Mouse (Mus musculus): ENCODE data around the gene Fcgr4.

Fcgr4 gene

DNA sequence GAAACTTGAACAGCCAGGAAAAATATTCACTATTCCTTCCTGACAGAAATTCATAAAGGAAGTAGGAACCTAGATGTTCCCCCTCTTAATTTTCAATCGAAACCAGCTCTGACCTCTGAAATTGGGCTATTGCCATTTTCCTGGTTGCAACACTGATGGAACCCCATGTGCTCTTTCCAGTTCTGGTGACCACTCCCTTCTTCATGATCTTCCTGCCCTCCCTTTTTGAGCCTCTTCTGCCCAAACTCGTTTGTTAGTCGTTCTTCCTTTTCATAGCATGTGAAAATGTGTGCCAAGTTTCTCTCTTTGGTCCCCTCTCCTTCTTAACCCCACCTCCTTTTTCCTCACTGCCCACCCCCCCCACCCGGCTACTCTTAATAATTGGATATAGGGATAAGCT is 7.0 kb upstream of the Fcgr4 start:
- DNase-seq (ENCODE audit: low spot score), result no peak

DNA sequence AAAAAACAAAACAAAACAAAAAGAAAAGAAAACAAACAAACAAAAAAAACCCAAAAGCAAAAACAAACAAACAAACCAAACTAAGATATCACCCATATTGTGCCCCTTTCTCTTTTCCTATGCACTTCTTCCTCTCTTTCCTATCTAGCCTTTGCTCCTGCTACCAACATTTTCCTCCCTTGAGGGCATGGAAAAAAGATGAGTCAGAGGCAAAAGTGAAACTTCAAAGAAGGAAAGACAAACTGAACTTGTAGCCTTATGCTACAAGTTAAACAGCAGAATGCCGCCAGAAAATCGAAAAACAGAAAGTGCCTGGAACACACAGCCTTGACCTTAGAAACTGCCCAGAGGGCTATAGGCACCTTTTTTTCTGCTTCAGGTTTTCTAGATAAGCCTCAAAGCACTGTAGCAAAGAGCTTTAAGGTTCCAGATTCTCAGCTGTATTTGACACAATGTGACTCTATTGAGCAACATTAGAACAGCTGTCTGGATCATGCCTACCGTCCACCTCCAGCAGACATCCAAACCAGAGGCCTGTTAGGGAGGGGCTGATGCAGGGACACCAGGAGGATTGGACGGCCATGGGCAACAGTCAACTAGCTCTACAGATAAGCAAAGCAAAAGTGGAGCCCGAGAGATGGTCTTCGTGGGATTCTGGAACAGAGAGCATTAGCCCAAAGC is 1.9 kb upstream of the Fcgr4 start:
- DNase-seq (ENCODE audit: low spot score), result no peak

DNA sequence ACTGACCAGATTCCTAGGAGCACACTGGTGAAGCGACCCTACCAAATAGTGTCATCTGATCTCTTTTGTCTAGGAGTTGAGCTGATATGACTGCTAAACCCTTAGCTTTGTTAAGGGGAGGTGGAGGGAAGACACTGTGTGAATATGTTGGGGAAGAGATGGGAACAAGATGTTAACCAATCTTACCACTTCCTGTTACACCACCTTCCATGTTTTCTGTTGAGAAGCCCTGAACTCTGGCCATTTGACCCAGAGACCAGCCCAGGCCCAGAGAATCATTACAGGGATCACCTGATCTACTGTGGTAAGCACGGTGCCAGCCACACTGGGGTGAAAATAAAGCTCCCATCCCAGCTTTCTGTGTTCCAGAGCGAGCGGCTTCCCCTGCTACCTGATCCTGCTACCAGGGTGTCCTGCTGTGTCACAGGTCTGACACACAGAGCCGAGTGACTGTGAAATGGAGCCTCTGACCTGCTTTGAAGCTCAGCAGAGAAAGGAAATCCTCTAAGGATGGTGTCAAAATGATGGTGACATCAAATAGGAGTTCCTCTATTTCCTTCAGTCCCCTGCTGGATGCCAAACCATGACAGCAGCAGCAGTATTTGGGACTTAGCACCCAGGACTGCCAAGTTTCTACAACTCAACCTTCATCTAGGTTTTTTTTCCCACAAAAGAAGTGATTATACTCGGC is 1.1 kb upstream of the Fcgr4 start:
- DNase-seq (ENCODE audit: low spot score), result no peak

DNA sequence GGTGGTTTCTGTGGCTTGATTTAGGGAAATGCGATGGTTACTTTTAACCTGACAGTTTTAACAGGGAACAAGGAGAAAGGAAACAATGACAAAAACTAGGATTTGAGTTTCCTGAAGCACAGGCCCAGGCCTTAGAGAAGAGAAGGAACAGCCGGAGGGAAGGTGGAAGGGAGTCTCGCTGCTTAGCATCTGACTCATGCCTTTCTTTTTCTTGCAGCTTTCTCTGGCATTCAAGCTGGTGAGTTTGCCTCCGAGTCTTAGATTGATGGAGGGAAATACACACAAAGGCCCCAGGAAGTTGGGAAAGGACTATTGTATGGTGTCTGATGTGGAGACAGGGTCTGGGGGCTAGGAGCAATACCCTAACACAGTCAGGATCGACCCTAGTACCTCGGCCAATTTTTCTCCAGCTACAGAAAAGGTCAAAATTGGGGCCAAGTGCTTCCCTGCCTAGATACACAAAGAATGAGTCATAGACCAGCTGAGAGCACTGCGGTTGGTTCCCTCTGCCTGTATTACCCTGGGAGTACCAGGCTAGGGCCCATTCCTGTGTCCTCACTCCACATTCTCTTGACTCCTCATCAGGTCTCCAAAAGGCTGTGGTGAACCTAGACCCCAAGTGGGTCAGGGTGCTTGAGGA is 711 bp downstream of the Fcgr4 start:
- no peak for DNase-seq (ENCODE audit: low spot score)

DNA sequence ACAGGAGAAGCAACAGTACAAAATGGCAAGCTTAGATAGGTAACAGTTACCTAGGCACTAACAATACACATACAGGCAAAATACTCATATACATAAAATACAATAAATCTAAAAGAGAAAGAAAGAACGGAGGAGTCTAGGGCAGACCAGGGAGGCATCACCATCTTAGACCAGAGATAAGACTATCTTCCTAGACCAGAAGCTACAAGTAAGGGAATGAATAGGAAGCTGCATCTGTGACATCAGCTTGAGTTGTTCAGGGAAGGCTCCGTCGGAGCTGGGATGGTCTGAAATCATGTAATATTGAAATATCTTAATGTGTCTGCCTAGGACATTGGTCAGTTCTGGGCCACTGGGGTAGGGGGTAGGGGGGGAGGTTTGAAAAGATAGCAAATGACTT is 13.0 kb downstream of the Fcgr4 start:
- DNase-seq (ENCODE audit: low spot score), result no peak

DNA sequence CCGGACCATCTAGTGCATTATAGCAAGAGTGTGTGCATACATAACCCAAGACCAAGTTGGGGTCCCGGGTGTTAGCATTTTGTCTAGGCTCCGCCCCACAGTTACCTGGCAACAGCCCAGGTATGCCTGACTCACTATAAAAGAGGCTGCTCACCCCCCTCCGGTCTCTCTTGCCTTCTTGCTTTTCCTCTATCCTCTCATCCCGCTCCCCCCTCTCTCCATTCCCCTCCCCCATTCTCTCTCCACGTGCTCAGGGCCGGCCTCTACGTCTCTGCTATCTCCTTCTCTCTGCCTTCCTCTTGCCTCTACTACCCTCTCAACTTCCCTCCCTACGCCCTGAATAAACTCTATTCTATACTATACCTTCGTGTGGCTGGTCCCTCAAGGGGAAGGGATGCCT is 14.0 kb downstream of the Fcgr4 start:
- no peak for DNase-seq (ENCODE audit: low spot score)

DNA sequence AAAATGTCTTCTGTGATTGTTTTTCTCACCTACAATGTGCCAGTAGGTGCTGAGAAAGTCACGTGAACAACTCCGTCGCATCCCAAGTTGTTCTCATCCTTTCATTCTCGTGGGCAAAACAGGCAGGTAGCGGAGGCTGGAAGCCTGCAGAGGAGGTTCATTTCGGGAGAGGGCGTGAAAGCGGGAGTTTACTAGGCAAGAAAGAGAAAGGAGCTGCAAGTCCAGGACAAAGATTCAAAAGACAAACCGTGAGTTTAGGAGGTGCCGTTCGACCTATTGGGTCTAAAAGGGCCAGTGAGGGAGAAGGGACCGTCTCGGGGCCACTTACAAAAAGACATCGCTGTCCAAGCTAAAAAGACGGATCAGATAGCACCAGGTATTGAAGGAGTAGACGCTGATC is 14.5 kb downstream of the Fcgr4 start:
- no peak for DNase-seq (ENCODE audit: low spot score)

DNA sequence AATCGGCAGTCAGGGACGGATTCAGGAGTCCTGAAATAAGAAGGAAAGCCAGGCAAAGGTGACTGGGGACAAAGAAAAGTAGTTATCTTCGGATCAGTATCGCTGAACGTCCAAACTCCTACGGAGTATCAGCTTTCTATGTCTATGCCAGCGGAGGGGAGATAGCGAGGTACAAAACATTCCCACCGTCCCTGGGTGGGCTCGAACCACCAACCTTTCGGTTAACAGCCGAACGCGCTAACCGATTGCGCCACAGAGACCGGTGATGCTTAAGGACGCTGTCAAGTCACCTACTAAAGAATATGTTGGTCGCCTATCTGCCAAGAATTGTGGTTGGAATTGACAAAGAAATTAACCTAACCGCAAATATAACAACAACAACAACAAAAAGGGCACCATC is 15.0 kb downstream of the Fcgr4 start:
- DNase-seq (ENCODE audit: low spot score), result peak; percentile 76

DNA sequence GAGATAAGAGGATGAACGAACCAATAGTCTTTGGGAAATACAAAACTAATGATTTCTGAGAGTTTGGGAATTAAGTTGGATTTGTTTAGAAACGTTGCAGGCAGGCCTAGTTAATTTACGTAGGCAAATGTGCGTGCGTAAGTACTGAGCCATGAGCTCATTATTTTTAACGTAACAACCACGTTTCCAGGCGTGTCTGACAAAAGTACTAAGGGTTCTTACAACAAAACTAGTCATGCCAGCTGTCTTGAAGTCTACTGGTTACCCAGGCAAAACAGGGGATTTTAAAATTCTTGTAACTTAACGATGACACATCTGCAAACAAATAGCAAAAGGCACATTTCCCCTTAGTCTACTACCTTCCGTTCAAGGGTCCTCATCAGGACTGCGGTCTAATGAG is 15.5 kb downstream of the Fcgr4 start:
- no peak for DNase-seq (ENCODE audit: low spot score)

DNA sequence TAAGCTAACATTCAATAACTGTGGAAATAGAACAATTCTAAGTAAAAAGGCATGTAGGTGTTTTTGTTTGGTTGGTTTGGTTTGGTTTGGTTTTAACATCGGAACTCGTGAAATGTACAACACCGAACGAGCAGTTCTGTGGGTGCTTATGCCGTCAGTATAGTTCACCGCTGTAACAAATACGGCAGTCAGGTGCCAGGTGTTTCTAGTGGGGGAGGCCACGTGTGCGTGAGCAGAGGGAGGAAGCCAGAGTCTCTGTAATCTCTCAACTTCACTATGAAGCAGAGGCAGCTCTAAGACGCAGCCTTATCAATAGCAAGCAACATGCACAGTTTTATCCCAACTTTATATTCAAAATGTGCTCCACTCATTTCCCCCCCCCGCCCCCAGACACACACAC is 16.9 kb downstream of the Fcgr4 start:
- no peak for DNase-seq (ENCODE audit: low spot score)

DNA sequence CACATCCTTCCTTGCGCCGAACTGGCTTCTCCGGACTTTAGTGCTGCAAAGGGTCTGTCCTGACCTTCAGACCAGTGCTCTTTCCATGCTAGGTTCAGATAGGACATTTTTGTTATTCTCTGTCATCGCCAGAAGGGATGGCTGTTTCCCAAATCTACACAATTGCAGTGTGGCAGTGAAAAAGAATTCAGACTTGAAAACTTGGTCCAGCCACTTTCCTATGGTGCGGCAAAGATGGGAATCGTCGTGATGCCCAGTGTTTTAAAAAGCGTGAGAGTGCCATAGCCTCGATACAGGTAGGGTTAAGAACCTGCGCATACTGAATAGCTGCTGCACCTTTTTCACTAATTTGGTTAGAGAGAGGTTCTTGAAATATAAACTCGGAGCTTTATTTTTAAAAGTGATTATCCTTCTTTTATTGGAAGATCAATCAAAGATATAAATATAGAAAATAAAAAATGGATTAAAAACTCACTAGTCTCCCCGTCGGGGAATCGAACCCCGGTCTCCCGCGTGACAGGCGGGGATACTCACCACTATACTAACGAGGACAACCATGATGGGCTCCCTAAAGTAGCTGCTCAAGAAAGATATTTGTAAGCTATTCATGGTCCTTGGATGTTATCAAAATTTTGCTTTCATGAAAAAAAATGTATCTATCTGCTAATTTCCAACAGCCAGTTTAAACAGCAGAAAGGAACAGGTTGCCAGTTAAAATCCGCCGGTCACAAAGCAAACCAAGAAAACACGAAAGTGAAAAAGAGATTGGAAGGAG is 18.0 kb downstream of the Fcgr4 start:
- DNase-seq (ENCODE audit: low spot score), result peak; percentile 17

DNA sequence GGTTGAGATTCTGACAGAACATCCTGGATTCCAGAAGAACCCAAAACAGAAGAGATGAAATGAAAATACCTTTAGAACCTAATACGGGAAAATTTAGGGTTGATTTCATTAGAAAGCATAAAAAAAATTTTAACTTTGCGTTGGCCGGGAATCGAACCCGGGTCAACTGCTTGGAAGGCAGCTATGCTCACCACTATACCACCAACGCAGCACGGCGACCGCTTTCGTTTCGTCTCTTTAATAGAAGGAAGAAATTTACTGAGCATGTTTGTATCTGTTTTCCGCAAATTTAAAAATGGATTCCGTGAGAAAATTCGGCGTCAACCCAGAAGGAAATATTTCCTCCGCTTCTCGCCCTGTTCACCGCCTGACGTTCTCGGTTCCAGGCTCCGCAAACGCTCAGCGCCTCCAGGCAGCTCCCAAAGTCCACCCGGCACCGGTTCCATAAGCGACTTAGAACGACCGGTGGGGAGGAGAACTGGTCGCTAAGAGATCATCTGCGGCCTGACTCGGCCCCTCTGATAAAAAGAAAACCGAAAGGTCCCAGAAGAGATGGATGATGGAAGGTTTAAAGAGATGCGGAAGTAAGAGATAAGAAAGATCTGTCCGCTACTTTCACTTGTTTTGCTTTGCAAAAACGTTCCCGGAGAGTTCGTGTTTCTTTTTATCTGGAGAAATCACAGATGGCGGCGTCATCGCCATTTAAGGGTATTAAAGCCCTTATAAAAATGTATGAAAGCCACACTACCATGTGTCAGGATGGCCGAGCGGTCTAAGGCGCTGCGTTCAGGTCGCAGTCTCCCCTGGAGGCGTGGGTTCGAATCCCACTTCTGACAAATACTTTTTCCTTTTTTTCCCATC is 19.4 kb downstream of the Fcgr4 start:
- DNase-seq (ENCODE audit: low spot score), result peak; percentile 79

DNA sequence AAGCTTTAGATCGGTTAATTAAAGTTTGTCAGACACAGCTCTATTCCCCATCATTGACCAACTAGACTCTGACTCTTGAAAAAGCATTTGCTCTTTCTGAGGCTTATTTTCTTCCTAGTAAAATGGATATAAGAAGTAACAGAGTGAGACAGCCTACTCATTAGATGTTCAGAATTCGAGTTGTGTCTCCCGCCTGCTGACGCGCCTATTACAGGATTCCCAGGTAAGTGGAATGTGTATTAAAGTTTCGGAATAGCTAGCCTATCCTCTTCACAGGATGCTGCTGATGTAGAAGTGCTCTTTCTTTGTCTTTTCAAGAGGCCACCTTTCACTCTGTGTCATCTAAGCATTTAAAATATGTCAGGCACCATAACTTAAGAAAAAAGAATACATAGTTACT is 20.4 kb downstream of the Fcgr4 start:
- DNase-seq (ENCODE audit: low spot score), result no peak

DNA sequence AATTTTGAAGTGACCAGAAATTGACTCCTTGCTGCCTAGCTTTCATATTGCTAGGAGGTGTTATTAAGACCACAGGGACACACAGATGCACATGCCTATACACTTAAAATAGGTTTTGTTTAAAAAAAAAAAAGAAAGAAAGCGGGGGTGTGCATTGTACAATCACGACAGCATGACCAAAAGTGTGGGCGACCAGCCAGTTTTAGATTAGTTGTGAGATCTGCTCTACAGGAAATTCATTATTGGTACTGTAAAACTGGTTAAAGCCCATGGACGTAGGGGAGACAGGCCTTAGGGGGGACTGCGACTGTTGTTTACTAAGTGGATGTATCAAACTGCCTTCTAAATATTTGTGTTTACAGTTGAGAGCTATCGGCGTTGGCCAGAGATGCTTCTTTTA is 21.2 kb downstream of the Fcgr4 start:
- no peak for DNase-seq (ENCODE audit: low spot score)

DNA sequence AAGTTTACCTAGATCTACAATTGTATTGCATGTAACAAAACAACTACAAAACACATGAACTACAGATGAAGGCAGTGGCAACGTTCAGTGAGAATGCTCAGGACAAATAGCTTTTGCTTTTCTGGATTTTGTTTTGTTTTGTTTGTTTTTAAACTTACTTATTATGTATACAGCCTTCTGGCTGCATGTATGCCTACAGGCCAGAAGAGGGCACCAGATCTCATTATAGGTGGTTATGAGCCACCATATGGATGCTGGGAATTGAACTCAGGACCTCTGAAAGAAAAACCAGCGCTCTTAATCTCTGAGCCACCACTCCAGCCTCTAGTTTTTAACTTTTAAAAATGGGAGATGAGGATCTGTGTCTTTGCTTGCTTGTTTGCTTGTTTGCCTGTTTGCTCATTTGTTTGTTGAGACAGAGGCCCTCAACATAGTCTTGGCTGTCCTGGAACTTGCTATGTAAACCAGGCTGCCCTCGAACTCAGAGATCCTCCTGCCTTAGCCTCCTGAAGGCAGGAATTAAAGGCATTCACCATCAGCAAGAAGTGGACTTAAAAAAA is 25.0 kb downstream of the Fcgr4 start:
- no peak for DNase-seq (ENCODE audit: low spot score)

DNA sequence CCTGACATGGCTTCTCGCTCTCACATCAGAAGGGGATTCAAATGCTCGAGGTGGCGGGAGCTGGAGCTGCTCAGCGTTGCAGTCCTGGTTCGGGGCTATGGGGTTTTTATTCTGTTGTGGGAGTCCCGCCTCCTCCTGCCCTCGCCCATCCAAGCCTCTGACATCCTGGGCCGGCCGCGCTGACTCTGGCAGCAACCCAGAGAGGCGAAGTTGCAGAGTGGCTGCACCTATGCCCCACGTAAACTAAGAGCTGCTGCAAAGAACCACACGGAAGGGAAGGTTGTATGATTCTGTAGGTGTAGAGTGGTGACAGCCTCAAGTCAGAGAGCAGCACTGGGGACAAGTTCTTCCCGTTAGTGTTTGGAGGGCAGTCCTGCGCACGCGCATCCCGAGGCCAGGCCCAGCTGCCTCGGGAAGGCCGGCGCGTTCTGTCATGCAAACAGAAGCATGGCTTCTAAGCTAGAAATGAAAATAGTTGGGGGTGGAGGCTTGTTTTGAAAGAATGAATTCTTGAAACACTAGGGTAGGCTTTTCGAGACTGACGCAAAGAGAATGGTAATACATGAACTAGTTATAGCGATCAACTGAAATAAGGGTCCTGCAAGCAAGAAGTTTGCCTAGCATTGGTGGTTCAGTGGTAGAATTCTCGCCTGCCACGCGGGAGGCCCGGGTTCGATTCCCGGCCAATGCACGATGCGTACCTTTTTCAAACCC is 25.8 kb downstream of the Fcgr4 start:
- peak; percentile 76 for DNase-seq (ENCODE audit: low spot score)

DNA sequence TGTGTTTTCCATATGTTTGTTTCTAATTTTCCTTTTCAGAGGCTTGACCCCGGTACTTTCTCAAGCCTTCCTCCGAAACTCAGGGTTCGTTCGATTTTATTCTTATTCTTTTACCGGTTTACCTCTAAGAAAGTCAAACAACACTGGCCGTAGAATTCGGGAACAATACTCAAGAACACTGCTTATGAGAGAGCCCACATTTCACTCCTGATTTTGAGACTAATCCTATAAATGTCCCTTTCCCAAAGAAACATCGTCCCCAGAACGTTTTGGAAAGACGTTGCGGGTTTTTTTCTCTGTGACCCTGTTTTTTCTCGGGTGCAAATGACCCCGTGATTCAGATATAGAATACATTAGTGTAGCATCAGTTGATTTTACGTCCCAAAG is 26.4 kb downstream of the Fcgr4 start:
- DNase-seq (ENCODE audit: low spot score), result no peak

DNA sequence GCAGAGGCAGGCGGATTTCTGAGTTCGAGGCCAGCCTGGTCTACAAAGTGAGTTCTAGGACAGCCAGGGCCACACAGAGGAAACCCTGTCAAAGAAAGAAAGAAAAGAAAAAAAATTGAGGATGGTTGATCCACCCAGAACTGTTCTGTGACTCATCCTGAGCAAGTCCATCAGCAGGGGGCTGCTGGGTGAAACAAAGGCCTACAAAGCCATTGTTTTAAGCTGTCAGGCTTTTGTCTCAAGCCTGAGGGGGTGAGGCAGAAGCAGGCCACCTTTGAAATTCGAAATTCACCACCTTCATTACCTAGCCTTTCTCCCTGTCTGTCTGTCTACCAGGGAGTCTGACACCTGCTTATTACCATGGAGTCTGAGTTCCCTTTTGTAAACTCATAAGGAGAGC is 27.8 kb downstream of the Fcgr4 start:
- no peak for DNase-seq (ENCODE audit: low spot score)

DNA sequence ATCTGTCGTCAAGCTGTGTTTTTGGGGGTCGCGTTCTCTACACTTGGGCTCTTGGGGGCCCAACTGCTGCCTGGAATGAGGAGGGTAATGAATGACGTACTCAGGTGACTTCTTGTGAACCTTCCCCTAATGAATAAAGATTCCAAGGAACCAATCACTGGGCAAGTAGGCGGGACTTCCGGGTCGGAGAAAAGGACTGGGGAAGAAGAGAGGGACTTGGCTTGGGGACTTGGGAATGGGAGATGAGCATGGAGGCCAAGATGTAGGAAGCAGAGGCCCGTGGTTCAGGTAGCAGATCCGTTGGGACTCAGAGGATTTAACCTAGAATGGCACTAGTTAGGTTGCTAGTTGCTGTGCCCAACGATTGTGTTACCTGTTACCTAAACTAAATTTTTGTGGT is 30.5 kb downstream of the Fcgr4 start:
- no peak for DNase-seq (ENCODE audit: low spot score)

DNA sequence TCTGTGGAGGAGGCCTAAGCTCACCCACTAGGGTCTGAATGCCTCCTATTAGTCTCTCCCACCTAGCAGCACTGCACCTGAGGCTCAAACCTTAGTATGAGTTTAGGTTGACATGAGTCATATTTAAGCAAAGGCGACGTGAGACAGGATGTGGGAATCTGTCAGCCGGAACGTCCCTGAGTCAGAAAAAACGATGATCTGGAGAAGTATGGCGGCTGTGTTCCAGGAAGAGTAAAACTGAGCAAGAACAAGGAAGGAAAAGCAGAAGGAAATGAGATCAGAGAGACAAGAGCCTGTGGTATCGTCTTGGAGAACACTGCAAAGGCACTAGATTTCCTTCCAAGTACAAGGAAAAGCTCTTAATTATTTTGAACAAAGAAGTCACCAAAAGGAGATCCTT is 32.1 kb downstream of the Fcgr4 start:
- no peak for DNase-seq (ENCODE audit: low spot score)

DNA sequence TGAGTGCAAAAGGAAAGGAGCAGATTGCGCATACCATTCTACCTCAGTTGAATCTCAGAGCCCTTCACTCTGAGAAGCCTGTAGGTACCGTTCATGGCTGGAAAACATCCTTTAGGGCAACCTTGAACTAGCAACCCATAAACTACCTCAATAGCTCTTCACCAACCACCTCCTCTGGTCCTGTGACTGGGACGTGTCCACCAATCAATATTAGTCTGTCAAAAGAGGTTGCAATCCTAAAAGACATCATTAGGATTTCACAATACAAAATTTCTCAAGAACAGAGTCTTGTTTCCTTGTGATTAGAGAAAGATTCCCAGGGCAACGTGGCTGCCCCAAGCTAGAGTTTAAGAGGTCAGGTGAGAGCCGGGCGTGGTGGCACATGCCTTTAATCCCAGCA is 34.6 kb downstream of the Fcgr4 start:
- DNase-seq (ENCODE audit: low spot score), result no peak
